18 mouse cellular contexts compared by ENCODE assay signal in genomic region chr12:9954178-9954888, GRCm38 (mm10).
"Had no signal": no experiment of that assay in that cellular context is flagged by ENCODE, and none has a peak within 500 bp of the region (broad histone marks: within the 10 kb centered on the region; RNA-seq: fewer than 3 reads in every experiment).

No protein-coding gene starts in this region.

- H3K9me3 ChIP-seq: hindbrain, embryonic 15.5 days; kidney, embryonic 15.5 days; liver, embryonic 13.5 days; midbrain, embryonic 10.5 days; neural tube, embryonic 13.5 days had no signal

- H3K9ac ChIP-seq: hindbrain, embryonic 15.5 days; kidney, embryonic 15.5 days; liver, embryonic 13.5 days; neural tube, embryonic 13.5 days had no signal

- DNase-seq: kidney, adult 11 months; kidney, adult 8-10 months; kidney, postnatal 10 days; kidney, postnatal 36 days; layer of hippocampus, adult 9-11 months; liver, embryonic 13.5 days; lung, adult 2 months; midbrain, embryonic 14.5 days; thymus, adult 2 months; thymus, postnatal 14 days; thymus, postnatal 4 days had no signal

- H3K36me3 ChIP-seq: hindbrain, embryonic 15.5 days; kidney, embryonic 15.5 days; liver, embryonic 13.5 days; midbrain, embryonic 10.5 days; neural tube, embryonic 13.5 days had no signal

- H3K4me1 ChIP-seq: hindbrain, embryonic 15.5 days; kidney, embryonic 15.5 days; liver, embryonic 13.5 days; megakaryocyte, embryonic 14.5 days; midbrain, embryonic 10.5 days; neural tube, embryonic 13.5 days had no signal

- H3K27ac ChIP-seq: hindbrain, embryonic 15.5 days; kidney, embryonic 15.5 days; liver, embryonic 13.5 days; macrophage; midbrain, embryonic 10.5 days; neural tube, embryonic 13.5 days; stomach, postnatal 0 days had no signal

- H3K4me3 ChIP-seq: hindbrain, embryonic 15.5 days; kidney, embryonic 15.5 days; liver, embryonic 13.5 days; megakaryocyte, embryonic 14.5 days; midbrain, embryonic 10.5 days; neural tube, embryonic 13.5 days had no signal

- H3K4me2 ChIP-seq: hindbrain, embryonic 15.5 days; kidney, embryonic 15.5 days; liver, embryonic 13.5 days; neural tube, embryonic 13.5 days had no signal

- H3K27me3 ChIP-seq: hindbrain, embryonic 15.5 days; kidney, embryonic 15.5 days; liver, embryonic 13.5 days; megakaryocyte, embryonic 14.5 days; neural tube, embryonic 13.5 days had no signal
